Mouse (Mus musculus) left cerebral cortex, postnatal 14 days (tissue): ENCODE data around the gene Zswim4. TPM values are rescaled to one million over a fixed set of nuclear protein-coding genes. Genes with fewer than 3 reads are reported as not detected.

Source experiments
- microRNA-seq, 2 experiments: library from miRNA; unstranded; fragments of <30 nt; microRNA quantifications; one replicate each; pipeline ENCODE4 v1.2.0; 2022
- total RNA-seq, 2 experiments: library from RNA; stranded (reverse); gene quantifications; 2 replicates each; pipeline ENCODE4 v1.2.3; 2021

The Zswim4 gene
- total RNA-seq, 2 experiments from 2014 or later: 14.1 to 15.0 TPM

Small RNA genes lying within 50 kb of the gene (microRNA-seq; reads per million reads assigned to microRNA genes)
- gene Mir181c (2,893 to 3,569 reads per million in 2 experiments), gene Mir181d (4,603 to 5,183 reads per million in 2 experiments), gene Mir23a (7,284 to 7,326 reads per million in 2 experiments), gene Mir24-2 (0 reads per million in 2 experiments), gene Mir27a (87.3 to 103 reads per million in 2 experiments), gene Mir3074-2 (0 reads per million in 2 experiments)

Other genes starting within 250 kb of the Zswim4 start
- 10 to 100 TPM; 51.3 to 52.0 TPM for gene Samd1, start 239.4 kb downstream of the Zswim4 start, total RNA-seq
- gene 1700067K01Rik, start 235.6 kb downstream of the Zswim4 start, total RNA-seq: under 1 TPM; 0.40 to 0.57 TPM
- gene 2210011C24Rik, start 224.9 kb downstream of the Zswim4 start, total RNA-seq: 1 to 10 TPM; 1.4 to 2.1 TPM
- gene Palm3, start 215.6 kb downstream of the Zswim4 start, total RNA-seq: 1 to 10 TPM; 3.5 to 3.8 TPM
- gene Il27ra, start 194.5 kb downstream of the Zswim4 start, total RNA-seq: 1 to 10 TPM in 1 of 2 experiments, under 1 TPM in 1; 0.63 to 1.4 TPM
- not detected for gene Rln3, start 192.1 kb downstream of the Zswim4 start, total RNA-seq
- 1 to 10 TPM; 3.9 to 4.0 TPM for gene Gm10643, start 171.9 kb downstream of the Zswim4 start, total RNA-seq
- gene Rfx1, start 170.2 kb downstream of the Zswim4 start, total RNA-seq: 10 to 100 TPM; 18.5 to 21.1 TPM
- 10 to 100 TPM; 21.2 to 21.5 TPM for gene Dcaf15, start 132.3 kb downstream of the Zswim4 start, total RNA-seq
- gene Podnl1, start 111.1 kb downstream of the Zswim4 start, total RNA-seq: not detected
- 10 to 100 TPM; 56.4 to 58.3 TPM for gene Cc2d1a, start 89.1 kb downstream of the Zswim4 start, total RNA-seq
- gene 4930432K21Rik, start 89.0 kb downstream of the Zswim4 start, total RNA-seq: 1 to 10 TPM; 1.5 to 3.5 TPM
- gene Nanos3, start 51.8 kb downstream of the Zswim4 start, total RNA-seq: 1 to 10 TPM; 2.7 to 4.6 TPM
- gene D8Ertd738e, start 12.7 kb upstream of the Zswim4 start, total RNA-seq: 100 to 1,000 TPM; 140 to 144 TPM
- 10 to 100 TPM; 18.4 to 21.8 TPM for gene Mri1, start 20.3 kb upstream of the Zswim4 start, total RNA-seq
- gene Ccdc130, start 33.3 kb upstream of the Zswim4 start, total RNA-seq: 10 to 100 TPM; 24.6 to 26.0 TPM
- 100 to 1,000 TPM; 288 to 326 TPM for gene Cacna1a, start 151.4 kb upstream of the Zswim4 start, total RNA-seq